Mouse (Mus musculus): Measurements from ENCODE around the gene Bag3.

GRCm38 (mm10) chr7:128528596-128528995 is 5.2 kb downstream of the Bag3 start:
- TF ChIP-seq CTCF (IDR thresholded peaks at IDR 0.05; ENCODE audit: extremely low read depth, insufficient read depth, low read length) (no peak), POLR2A (IDR thresholded peaks at IDR 0.05; ENCODE audit: extremely low read depth, insufficient read depth, low read length) (no peak)
